Mouse (Mus musculus) spleen, adult 2 months (tissue): ENCODE data around the gene Polk.

ENCODE experiments used
- CTCF ChIP-seq: fragments of 200-500 bp; IDR thresholded peaks from 2 replicates; pipeline ENCODE4 v1.5.1; 2011; ENCODE audit warnings: mild to moderate bottlenecking, inconsistent platforms; ENCODE audit not compliant: insufficient read depth, insufficient read length, insufficient replicate concordance; ENCODE audit errors: extremely low read depth
- POLR2A ChIP-seq: fragments of 200-500 bp; IDR thresholded peaks from 2 replicates; pipeline ENCODE4 v1.6.1; 2011; ENCODE audit warnings: low read depth, low read length, inconsistent platforms

- TF ChIP-seq CTCF: no peak
- TF ChIP-seq POLR2A: no peak
Measured at GRCm38 (mm10) chr13:96588642-96589041, 46.3 kb upstream of the Polk start.
